Mouse (Mus musculus) large intestine, adult 2 months (tissue): ENCODE results near the gene Carns1. TPM values are rescaled to one million over a fixed set of nuclear protein-coding genes. Genes with fewer than 3 reads are reported as not detected.
A peak's percentile ranks its signal among the peaks of the same experiment; 100 is the strongest.
"Not testable (repeated sequence)": the region's sequence is repeated elsewhere in the genome, so short reads cannot be mapped to it uniquely, and the experiment has no call there.

ENCODE experiments used
- DNase-seq: peaks from one replicate; pipeline ENCODE4 v3.0.0-alpha.2; 2012; ENCODE audit warnings: low read depth, low spot score
- WGBS: fragments of 180-500 bp; shearing (Covaris S2); methylation state at CpG from one replicate; pipeline ENCODE4 v1.1.7; 2018; 5-methylcytosine and 5-hydroxymethylcytosine counted together
- polyA plus RNA-seq: library from polyadenylated mRNA; depleted of rRNA; stranded (reverse); fragments of >200 nt; gene quantifications from 2 replicates; pipeline ENCODE4 v1.2.3, GENCODE M21; 2012

Gene Carns1
- polyA plus RNA-seq, 1 experiment: 3.2 TPM

GRCm38 (mm10) chr19:4139446-4139845 lies 35.8 kb downstream of the Carns1 start, which contains the start of gene Gpr152:
Gene Gpr152 (plus strand): TSS chr19:4139787.
- DNase-seq: no peak
- 95% methylated on average over 2 of the region's 2 CpGs for WGBS

DNA sequence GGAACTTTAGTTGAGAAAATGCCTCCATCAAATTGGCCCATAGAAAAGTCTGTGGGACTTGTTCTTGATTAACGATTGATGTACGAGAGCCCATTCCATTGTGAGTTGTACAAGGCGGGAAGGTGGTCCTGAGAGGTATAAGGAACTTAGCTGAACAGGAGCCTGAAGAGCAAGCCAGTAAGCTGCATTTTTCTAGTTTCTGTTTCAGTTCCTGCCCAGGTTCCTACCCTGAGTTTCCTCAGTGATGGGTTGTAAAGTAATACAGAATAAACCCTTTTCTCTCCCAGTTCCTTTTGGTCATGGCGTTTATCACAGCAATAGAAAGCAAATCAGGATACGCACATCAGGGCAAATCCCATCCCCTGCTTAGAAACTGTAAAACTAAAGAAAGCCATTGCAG lies 37.4 kb downstream of the Carns1 start:
- DNase-seq: no peak
- WGBS: 49% methylated on average over 5 of the region's 5 CpGs

DNA sequence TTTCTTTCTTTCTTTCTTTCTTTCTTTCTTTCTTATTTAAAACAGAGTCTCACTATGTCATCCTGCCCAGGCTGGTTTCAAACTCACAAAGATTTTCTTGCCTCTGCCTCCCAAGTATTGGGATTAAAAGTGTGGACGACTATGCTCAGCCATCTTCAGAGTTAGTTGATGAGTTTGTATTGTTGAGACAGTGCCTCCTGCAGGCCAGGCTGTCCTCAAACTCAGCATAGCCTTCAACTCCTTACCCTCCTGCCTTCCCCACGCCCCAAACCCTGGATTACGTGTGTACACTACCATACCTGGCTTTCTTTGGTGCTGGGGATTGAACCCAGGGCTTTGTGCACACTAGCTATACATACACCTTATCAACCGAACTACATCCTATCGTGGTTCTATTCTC lies 38.8 kb downstream of the Carns1 start:
- DNase-seq: no peak
- 83% methylated on average over 5 of the region's 5 CpGs for WGBS

GRCm38 (mm10) chr19:4135963-4136345 lies 39.3 kb downstream of the Carns1 start:
- not testable (repeated sequence) for DNase-seq
- WGBS: 17% methylated on average over 8 of the region's 8 CpGs

- not testable (repeated sequence) for DNase-seq
Observed at GRCm38 (mm10) chr19:4135229-4135962, 39.9 kb downstream of the Carns1 start.

DNA sequence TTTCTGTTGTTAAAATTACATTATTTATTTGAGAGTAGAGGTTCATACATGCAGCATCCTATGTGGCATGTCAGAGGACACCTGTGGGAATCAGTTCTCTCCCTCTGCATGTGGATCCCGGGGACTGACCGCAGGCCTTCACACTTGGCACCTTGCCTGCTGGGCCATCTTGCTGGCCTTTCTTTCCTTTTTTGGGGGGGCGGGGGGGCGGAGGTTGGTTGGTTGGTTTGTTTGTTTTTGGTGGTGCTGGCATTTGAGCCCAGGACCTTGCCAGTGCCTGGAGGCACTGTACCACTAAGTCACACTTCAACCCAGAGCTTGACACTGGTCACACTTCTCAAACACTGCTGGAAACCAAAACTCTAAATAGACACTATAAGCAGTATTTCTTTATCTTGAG lies 40.9 kb downstream of the Carns1 start:
- no peak for DNase-seq
- WGBS: 85% methylated on average over 4 of the region's 4 CpGs

More at GRCm38 (mm10) chr19:4135229-4135962, 39.9 kb downstream of the Carns1 start:
- 83% methylated on average over 6 of the region's 6 CpGs for WGBS

DNA sequence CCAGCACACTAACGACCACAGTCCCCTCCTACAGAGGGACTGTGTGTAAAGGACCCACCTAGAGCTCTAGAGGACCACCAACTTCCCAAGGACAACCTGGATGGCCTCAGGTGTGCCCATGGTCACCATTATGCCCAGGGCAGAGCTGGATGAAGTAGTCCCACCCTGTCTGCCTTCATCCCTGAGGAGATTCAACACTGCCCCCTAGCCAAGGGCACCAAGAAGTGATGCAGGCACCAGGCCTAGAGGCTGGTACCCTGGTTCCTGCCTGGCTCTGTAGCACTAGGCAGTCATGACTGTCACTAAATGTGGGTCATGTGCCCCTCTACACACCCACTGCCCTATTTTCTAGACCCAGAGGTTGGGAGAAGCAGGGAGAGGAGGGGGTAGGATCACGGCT lies 43.5 kb downstream of the Carns1 start:
- no peak for DNase-seq
- 86% methylated on average over 2 of the region's 2 CpGs for WGBS

DNA sequence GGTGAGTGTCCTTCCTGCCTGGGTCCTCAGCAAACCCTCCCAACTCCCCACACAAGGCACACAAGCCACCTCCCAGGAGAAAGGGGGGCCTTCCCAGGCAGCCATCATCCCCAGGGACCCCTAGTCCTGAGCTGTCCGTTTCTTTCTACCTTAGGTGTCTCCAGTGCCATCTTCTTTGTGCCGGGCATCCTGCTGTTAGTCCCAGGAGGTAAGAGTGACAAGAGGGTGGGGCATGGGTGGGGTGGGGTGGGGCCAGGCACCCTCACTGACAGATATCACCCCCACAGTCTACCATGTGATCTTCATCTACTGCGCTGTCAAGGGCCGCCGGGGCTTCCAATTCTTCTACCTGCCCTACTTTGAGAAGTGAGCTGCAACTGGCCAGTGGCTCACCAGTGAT lies 44.2 kb downstream of the Carns1 start:
- WGBS: 83% methylated on average over 5 of the region's 5 CpGs
- no peak for DNase-seq

DNA sequence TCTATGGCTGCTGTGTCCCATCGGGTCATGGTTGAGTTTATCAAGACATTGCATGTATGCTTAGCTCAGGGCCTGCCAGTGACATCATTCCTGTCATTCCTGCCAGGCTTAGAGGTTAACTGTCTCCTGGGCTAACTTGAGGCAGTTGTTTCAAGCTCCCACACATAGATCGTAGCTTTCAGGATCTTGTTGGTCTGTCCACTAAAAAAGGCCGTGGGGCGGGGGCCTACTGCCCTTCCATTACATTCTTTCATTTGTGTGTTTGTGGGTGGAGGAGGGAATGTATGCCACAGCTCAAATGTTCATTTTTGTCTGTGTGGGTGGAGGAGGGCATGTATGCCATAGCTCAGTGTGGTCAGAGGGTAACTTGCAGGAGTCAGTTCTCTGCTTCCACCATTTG lies 45.2 kb downstream of the Carns1 start:
- DNase-seq: no peak
- WGBS: 81% methylated on average over 4 of the region's 4 CpGs

DNA sequence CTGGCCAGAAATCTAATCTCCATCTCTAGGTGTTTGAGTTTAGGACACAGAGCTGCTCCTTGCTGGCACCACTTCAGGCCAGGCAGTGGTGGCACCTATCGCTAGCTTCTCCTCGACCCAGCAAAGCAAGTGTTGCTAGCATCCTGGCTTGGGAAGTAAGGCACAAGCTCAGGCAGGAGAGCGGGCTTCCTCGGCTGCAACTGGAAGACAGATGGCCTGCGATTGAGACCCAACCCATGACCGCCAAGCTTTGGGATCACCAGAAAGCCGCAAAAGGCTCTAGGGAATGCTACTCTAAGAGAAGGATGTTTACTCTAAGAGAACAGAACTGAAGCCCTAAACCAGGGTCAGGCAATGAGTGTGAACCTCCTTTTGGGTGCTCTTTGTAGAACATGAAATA lies 45.8 kb downstream of the Carns1 start:
- no peak for DNase-seq
- 85% methylated on average over 7 of the region's 7 CpGs for WGBS

DNA sequence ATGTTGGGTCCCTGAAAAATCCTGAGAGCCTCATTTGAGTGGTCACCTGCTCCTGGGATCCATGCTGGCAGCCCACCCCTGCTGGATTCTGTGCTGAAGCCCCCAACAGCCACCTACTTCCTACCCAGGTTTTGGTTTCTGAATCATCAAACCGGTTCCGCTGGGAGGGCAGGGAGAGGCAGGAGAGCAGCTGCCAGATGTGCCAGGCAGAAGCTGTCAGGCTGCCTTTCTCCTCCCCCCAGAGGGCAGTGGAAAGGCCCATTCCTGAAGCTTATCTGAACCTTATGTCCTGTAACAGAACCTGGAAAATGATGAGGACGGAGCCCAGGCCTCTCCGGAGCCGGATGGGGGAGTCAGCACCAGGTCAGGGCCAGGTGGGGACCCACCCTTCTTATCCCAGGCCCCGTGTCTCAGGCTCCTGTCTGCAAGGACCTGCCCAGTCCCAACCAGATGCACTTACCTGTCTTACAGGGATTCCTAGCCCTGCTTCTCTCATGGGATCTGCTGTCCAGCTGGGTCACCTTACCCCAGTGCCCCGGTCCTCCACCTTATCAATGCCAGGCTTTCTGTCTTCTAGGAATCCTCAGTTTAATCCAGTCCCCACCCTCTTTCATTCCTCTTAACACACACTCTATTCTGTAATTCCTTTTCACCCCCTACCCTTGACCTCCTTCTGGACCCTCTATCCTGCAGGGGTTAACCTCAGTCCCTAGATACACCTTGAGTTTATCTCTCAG lies 48.4 kb downstream of the Carns1 start:
- no peak for DNase-seq

GRCm38 (mm10) chr19:4125741-4126696 lies 49.3 kb downstream of the Carns1 start, which contains the start of gene Aip:
Gene Aip (minus strand): TSS chr19:4125858.
- DNase-seq: peak; percentile 93
- under 1% methylated on average over 64 of the region's 64 CpGs for WGBS

More for the DNA sequence above, 48.4 kb downstream of the Carns1 start:
- 35% methylated on average over 7 of the region's 7 CpGs for WGBS

GRCm38 (mm10) chr19:4125268-4125667 lies 50.0 kb downstream of the Carns1 start:
- 5% methylated on average over 4 of the region's 4 CpGs for whole genome bisulfite sequencing
- DNase-seq: not testable (repeated sequence)

DNA sequence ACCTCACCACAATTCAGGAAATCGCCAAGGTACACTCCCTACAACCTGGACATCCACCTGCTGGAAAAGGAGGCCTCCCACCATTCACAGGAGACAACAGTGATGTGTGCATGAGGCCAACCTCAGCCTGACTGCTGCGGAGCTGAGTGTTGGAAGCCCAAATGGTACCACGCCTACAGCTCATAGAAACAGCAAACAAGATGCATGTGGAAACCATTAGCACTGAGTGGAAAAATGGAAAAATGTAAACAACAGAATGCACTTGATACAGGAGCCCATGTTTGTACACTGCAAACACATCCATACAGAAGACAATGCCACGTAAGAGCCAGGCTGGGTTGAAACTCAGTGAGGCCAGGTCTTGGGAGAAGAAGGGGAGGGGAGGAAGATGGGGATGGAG lies 50.8 kb downstream of the Carns1 start:
- DNase-seq: no peak
- WGBS: 44% methylated on average over 4 of the region's 4 CpGs

- no peak for DNase-seq
- WGBS: 67% methylated on average over 7 of the region's 7 CpGs
Observed at GRCm38 (mm10) chr19:4122411-4123370, 52.6 kb downstream of the Carns1 start.

DNA sequence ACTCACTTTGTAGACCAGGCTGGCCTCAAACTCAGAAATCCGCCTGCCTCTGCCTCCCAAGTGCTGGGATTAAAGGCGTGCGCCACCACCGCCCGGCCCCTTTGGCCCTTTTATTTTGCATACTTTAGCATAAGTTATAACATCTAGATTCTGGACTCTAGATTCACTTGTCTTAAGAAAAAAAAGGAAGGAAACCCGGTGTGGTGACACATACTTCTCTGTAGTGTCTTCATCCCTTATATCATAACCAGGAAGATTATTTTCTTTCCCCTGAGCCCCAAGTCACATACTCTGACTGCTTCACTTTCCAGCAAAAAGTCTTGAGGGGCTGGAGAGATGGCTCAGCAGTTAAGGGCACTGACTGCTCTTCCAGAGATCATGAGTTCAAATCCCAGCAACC lies 53.4 kb downstream of the Carns1 start:
- WGBS: 42% methylated on average over 6 of the region's 6 CpGs
- not testable (repeated sequence) for DNase-seq

GRCm38 (mm10) chr19:4121097-4121805 lies 54.0 kb downstream of the Carns1 start:
- DNase-seq: peak; percentile 99
- WGBS: 2% methylated on average over 38 of the region's 38 CpGs

GRCm38 (mm10) chr19:4120496-4120895 lies 54.8 kb downstream of the Carns1 start:
- no peak for DNase-seq
- 90% methylated on average over 2 of the region's 2 CpGs for WGBS
